Mouse (Mus musculus) CD4-positive helper T cell, adult 2 months (primary cell): ENCODE data around the gene Gns.

Experiments
- DNase-seq: peaks from one replicate; pipeline ENCODE4 v3.0.0-alpha.2; 2012; ENCODE audit warnings: low read depth, missing footprints, low spot score

Gene Gns

GRCm38 (mm10) chr10:121401005-121401404, 36.1 kb downstream of the Gns start:
- DNase-seq, result no peak

DNA sequence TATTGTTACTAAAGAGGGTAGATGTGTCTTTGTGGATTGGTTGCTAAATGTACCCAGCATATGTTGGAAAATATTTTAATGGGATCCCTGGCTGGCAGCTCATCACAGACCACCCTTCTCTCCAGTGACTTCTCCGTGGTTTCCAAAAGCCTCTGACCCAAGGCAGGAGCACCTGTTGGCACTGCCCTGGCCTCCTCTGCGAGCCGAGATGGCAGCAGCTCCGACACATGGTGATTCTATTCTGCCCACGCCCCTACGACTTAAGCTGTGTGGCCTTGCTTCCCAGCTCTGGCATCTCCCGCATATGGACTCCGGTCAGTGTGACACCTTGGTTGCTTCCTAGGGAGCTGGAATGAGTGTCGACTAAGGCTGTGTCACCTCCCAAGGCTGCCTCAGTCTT, 38.2 kb downstream of the Gns start:
- DNase-seq, result no peak

DNA sequence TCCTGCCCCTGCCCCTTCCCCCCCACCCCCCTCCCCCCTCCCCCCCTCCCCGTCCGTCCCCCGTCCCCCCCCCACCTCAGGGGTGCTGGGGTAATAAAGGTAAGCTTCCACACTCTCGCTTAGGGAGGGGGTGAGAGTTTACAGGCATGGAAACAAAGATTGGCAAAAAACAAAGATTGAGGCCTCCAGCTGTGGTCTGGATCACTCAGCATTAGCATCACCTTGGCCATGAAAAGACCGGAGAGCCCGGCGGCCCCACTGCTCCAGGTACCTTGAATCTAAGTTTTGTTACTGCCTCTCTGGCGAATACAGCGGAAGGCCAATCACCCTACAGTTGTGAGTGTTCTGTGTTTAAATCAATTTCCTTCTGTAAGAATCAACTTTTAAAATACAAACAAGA, 39.1 kb downstream of the Gns start:
- no peak for DNase-seq

DNA sequence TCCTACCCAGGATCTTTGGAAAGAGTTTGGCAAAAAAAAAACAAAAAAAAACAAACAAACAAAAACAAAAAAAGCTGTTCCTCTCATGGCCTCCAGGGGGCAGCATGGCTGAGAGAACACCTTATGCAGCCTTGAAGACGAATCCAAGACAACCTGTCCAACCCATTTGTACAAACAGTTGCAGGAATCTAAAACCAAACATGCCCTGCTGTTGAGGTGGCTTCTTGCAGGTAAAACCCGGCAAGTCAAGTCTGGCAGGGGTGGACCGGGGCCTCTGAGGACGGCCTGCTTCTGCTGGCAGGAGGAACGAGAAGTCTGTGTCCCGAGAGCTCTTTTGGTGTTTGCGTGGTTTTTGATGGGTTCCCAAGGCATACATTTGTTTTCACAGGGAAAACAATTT, 44.8 kb downstream of the Gns start:
- peak; percentile 66 for DNase-seq

- DNase-seq, result no peak
Measured at GRCm38 (mm10) chr10:121411721-121412455, 47.0 kb downstream of the Gns start.

GRCm38 (mm10) chr10:121412824-121413223, 47.9 kb downstream of the Gns start:
- DNase-seq, result no peak

DNA sequence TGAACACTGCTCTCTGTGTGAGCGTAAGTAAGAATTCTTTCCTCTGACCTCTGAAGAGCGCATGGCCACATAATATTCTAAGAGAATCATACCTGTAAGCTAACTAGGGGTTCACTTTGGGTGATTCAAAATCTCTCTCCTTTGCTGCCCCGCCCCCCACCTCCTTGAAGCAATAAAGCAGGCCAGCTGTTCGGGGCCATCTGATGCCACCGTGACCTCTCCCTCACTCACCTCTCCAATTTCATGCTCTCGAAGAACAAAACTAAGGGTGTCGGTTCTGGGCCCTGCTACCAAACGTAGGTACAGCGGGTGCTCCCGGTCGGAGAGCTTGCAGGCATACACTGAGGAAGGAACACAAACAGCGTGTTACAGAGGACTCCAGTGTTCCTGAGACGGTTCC, 49.2 kb downstream of the Gns start:
- DNase-seq, result no peak

- no peak for DNase-seq
Measured at GRCm38 (mm10) chr10:121418835-121419234, 53.9 kb downstream of the Gns start.

GRCm38 (mm10) chr10:121419640-121420470, 55.0 kb downstream of the Gns start:
- DNase-seq, result peak; percentile 87

- no peak for DNase-seq
Measured at GRCm38 (mm10) chr10:121421023-121421422, 56.1 kb downstream of the Gns start.

- no peak for DNase-seq
Measured at GRCm38 (mm10) chr10:121421657-121422290, 56.9 kb downstream of the Gns start.

- no peak for DNase-seq
Measured at GRCm38 (mm10) chr10:121422294-121422693, 57.4 kb downstream of the Gns start.

DNA sequence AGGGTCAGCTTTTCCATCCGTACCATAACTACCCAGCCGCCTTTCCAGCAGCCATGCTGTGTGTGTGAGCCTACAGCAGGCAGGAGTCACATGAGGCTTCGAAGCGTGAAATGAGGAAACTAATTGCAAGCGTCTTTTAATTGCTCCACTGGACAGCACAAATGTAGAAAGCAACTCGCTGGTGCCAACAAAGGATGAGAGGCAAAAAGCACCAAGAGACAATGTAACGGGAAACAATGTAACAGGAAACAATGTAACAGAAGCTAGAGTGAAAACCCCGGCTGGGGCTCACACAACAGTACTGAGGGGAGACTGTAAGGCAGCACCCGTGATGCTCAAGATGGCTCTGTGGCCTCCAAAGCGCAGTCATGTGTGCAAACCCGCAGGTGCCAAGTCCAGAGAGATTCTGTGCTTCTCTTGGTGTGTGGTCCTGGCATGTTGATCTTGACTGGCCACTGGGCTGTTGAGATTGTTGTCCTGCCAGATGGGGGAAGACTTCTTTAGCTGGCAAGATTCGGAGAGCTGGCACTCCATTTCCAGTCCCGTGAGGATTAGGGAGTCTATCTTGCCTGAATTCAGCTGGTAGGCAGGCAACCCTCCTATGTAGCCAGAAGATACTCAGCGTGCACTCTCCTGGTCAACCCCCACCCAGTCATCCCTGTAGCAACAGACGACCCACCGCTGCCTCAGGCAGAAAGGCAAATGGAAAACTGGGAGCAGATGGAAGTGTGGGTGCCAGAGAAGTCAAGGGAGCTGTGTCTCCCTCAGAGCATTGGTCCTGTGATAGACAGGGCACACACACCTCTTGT, 58.9 kb downstream of the Gns start:
- DNase-seq, result no peak

DNA sequence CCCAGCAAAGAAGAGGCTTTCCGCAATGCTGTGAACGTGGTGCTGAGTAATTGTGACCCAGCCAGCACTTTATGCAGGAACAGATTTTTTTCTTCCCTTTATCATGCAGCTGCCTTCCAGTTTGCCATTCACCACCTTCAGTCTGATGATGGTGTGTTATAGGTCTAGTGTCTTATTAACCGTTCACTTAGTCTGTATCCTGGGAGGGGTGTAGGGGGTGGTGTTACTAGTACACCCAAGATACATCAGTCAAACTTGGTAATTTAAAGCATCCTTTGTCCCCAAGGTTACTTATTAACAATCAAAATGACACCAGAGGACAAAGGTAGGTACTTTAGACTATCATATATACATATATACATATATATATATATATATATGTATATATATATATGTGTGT, 59.6 kb downstream of the Gns start:
- no peak for DNase-seq

GRCm38 (mm10) chr10:121425079-121425478, 60.2 kb downstream of the Gns start:
- DNase-seq, result no peak

- no peak for DNase-seq
Measured at GRCm38 (mm10) chr10:121425506-121426025, 60.7 kb downstream of the Gns start.

GRCm38 (mm10) chr10:121426458-121427070, 61.7 kb downstream of the Gns start:
- DNase-seq, result peak; percentile 21

- DNase-seq, result peak; percentile 60
Measured at GRCm38 (mm10) chr10:121427136-121427535, 62.2 kb downstream of the Gns start.

- no peak for DNase-seq
Measured at GRCm38 (mm10) chr10:121428011-121428711, 63.3 kb downstream of the Gns start.

DNA sequence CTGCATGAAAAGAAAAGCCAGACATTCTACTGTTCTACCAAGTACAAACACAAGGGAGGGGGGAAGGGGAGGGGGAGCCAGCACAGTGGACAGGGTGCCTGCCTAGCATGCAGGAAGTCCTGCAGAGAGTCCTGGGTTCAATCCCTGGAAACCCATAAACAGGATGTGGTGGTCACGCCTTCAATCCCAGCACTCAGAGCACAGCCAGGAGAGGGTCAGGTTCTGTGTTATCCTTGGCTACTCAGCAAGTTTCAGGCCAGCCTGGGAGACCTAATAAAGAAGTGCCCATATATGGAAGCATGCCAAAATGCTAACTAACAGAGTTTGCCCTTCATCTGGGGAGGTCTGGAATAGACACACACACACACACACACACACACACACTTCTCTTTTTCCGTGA, 64.2 kb downstream of the Gns start:
- peak; percentile 46 for DNase-seq
